Mouse (Mus musculus) C2C12 (cell line): Measurements from ENCODE around the gene Pfas.

Experiments used
- CEBPB ChIP-seq: IDR thresholded peaks from one replicate; pipeline ENCODE4 v1.6.1; 2011; ENCODE audit warnings: low read depth, mild to moderate bottlenecking, control low read depth, moderate library complexity
- CTCF ChIP-seq: IDR thresholded peaks from one replicate; pipeline ENCODE4 v1.5.1; 2011; ENCODE audit not compliant: control insufficient read depth, insufficient read depth, insufficient read length
- MAX ChIP-seq: IDR thresholded peaks from one replicate; pipeline ENCODE4 v1.6.1; 2011; ENCODE audit warnings: mild to moderate bottlenecking, control low read depth
- MYOD1 ChIP-seq: IDR thresholded peaks from one replicate; pipeline ENCODE4 v1.6.1; 2011; ENCODE audit warnings: low read depth; ENCODE audit not compliant: control insufficient read depth, insufficient read length

DNA sequence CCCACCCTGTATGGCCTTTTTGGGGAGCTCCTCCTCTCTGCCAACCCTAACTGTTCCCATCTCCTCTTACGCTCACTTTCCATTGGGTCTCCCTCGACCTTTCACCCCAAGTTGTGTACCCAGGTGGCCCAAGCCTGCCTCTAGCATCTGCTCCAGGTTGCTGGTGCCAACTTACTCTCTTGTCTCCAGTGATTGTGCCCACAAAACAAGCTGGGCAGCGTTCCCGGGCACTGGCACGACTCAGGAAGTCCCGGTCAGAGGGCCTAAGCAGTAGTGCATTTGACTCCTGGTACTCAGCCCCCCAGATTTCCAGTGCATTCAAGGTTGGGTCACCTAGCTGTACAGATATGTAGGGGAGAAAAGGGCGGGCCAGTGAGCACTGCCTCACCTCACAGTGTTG is 15.1 kb downstream of the Pfas start:
- no peak for TF ChIP-seq CTCF
- no peak for TF ChIP-seq CEBPB
- no peak for TF ChIP-seq MAX
- TF ChIP-seq MYOD1, result no peak
